ENCODE assay signal across 48 mouse cellular contexts in the genomic region with DNA sequence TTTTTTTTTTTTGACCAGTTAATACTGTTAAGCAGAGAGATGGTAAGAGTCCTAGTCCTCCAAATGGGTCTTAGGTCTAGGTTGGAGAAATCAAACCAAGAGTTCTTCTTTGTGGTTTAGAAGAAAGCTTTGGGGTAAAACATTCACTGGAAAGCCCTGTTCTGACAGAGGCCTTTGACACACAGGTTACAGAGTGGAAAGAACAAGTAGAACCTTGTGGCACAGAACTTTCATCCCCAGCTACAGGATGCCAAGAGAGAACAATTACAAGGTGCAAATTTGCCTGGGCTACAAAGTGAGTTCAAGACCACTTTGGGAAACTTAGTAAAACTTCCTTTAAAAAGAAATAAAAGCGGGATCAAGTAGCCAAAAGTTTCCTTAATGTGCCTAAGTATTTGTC. TPM values are rescaled to one million over a fixed set of nuclear protein-coding genes. Genes with fewer than 3 reads are reported as not detected.
"Had no signal": no experiment of that assay in that cellular context is flagged by ENCODE, and none has a peak within 500 bp of the region (broad histone marks: within the 10 kb centered on the region; RNA-seq: fewer than 3 reads in every experiment).

No protein-coding gene starts in this region.

- H3K9me3 ChIP-seq: heart, embryonic 10.5 days; heart, embryonic 12.5 days; heart, embryonic 13.5 days; heart, embryonic 15.5 days; hindbrain, embryonic 10.5 days; hindbrain, embryonic 12.5 days; hindbrain, embryonic 13.5 days; hindbrain, embryonic 15.5 days; intestine, embryonic 15.5 days; kidney, embryonic 15.5 days had no signal

- H3K27me3 ChIP-seq: heart, embryonic 12.5 days; heart, embryonic 13.5 days; heart, embryonic 15.5 days; hindbrain, embryonic 12.5 days; hindbrain, embryonic 13.5 days; hindbrain, embryonic 15.5 days; intestine, embryonic 15.5 days; kidney, embryonic 15.5 days had no signal

- DNase-seq: heart, adult 2 months; heart, postnatal 10 days; heart, postnatal 14 days; heart, postnatal 36 days; heart, postnatal 4 days; kidney, adult 11 months; kidney, adult 18-20 months; kidney, postnatal 14 days; kidney, postnatal 25 days; kidney, postnatal 4 days; layer of hippocampus, adult 9-11 months; layer of hippocampus, postnatal 36 days had no signal

- H3K27ac ChIP-seq: heart, adult 2 months; heart, embryonic 10.5 days; heart, embryonic 13.5 days; heart, embryonic 15.5 days; hindbrain, embryonic 10.5 days; hindbrain, embryonic 12.5 days; hindbrain, embryonic 13.5 days; hindbrain, embryonic 14.5 days; hindbrain, embryonic 15.5 days; hindbrain, postnatal 0 days; intestine, embryonic 15.5 days; kidney, embryonic 15.5 days; kidney, postnatal 0 days; layer of hippocampus, adult 2 months; left cerebral cortex, adult 2 months had no signal

- ATAC-seq: hindbrain, embryonic 16.5 days; hindbrain, postnatal 0 days; inflammation-experienced regulatory T-cells, adult 6 months; intestine, embryonic 15.5 days; intestine, embryonic 16.5 days; intestine, postnatal 0 days had no signal

- H3K4me3 ChIP-seq: heart, adult 2 months; heart, embryonic 10.5 days; heart, embryonic 12.5 days; heart, embryonic 13.5 days; heart, embryonic 15.5 days; hindbrain, embryonic 10.5 days; hindbrain, embryonic 12.5 days; hindbrain, embryonic 13.5 days; hindbrain, embryonic 15.5 days; intestine, embryonic 15.5 days; kidney, embryonic 15.5 days; layer of hippocampus, adult 2 months; left cerebral cortex, adult 2 months had no signal

- H3K4me2 ChIP-seq: heart, embryonic 11.5 days; heart, embryonic 12.5 days; heart, embryonic 13.5 days; heart, embryonic 15.5 days; hindbrain, embryonic 12.5 days; hindbrain, embryonic 13.5 days; hindbrain, embryonic 14.5 days; hindbrain, embryonic 15.5 days; intestine, embryonic 15.5 days; kidney, embryonic 15.5 days had no signal

- H3K36me3 ChIP-seq: heart, embryonic 10.5 days; heart, embryonic 12.5 days; heart, embryonic 13.5 days; heart, embryonic 15.5 days; hindbrain, embryonic 10.5 days; hindbrain, embryonic 12.5 days; hindbrain, embryonic 13.5 days; hindbrain, embryonic 15.5 days; intestine, embryonic 15.5 days; kidney, embryonic 15.5 days had no signal

- H3K4me1 ChIP-seq: heart, embryonic 10.5 days; heart, embryonic 12.5 days; heart, embryonic 13.5 days; heart, embryonic 15.5 days; hindbrain, embryonic 10.5 days; hindbrain, embryonic 12.5 days; hindbrain, embryonic 13.5 days; hindbrain, embryonic 15.5 days; intestine, embryonic 15.5 days; kidney, embryonic 15.5 days had no signal

- H3K9ac ChIP-seq: heart, embryonic 12.5 days; heart, embryonic 13.5 days; heart, embryonic 15.5 days; hindbrain, embryonic 12.5 days; hindbrain, embryonic 13.5 days; hindbrain, embryonic 14.5 days; hindbrain, embryonic 15.5 days; intestine, embryonic 15.5 days; kidney, embryonic 15.5 days had no signal

RNA-seq across cellular contexts. Expression of a gene that starts 6.3 kb away (rescaled TPM):
- total RNA-seq: heart, adult 2 months; heart, adult 8-10 months; heart, postnatal 10 days; heart, postnatal 14 days; heart, postnatal 25 days; heart, postnatal 36 days; heart, postnatal 4 days; hematopoietic stem cell, adult 5-6 weeks; hindbrain, postnatal 0 days; layer of hippocampus, adult 18-20 months; layer of hippocampus, adult 2 months; layer of hippocampus, adult 8-10 months; layer of hippocampus, postnatal 10 days; layer of hippocampus, postnatal 14 days; layer of hippocampus, postnatal 25 days; layer of hippocampus, postnatal 36 days; left cerebral cortex, adult 18-20 months; left cerebral cortex, adult 2 months had no signal
- polyA plus RNA-seq: heart, adult 2 months; heart, embryonic 10.5 days; heart, embryonic 11.5 days; heart, embryonic 12.5 days; heart, embryonic 13.5 days; heart, embryonic 14.5 days; heart, embryonic 15.5 days; heart, embryonic 16.5 days; heart, postnatal 0 days; hindbrain, embryonic 10.5 days; hindbrain, embryonic 11.5 days; hindbrain, embryonic 12.5 days; hindbrain, embryonic 13.5 days; hindbrain, embryonic 14.5 days; hindbrain, embryonic 15.5 days; hindbrain, embryonic 16.5 days; hindbrain, postnatal 0 days; inflammation-experienced regulatory T-cells, adult 6 months; intestine, embryonic 14.5 days; intestine, embryonic 15.5 days; intestine, embryonic 16.5 days; intestine, postnatal 0 days; kidney, embryonic 15.5 days; kidney, embryonic 16.5 days; large intestine, adult 2 months had no signal
